Mouse (Mus musculus) gastrocnemius, postnatal 25 days (tissue): ENCODE measurements around the gene Cxadr. TPM values are rescaled to one million over a fixed set of nuclear protein-coding genes. Genes with fewer than 3 reads are reported as not detected.

Source experiments
- DNase-seq: peaks from one replicate; pipeline ENCODE4 v3.0.0; 2022
- total RNA-seq, 2 experiments: library from RNA; stranded (reverse); gene quantifications; 1 replicate in 1 of 2; 2 replicates in 1 of 2; pipeline ENCODE4 v1.2.3; 2021

Cxadr gene
- total RNA-seq, 2 experiments from 2014 or later = 0.56 to 1.1 TPM

GRCm38 (mm10) chr16:78371491-78372046 lies 70.3 kb downstream of the Cxadr start:
- no peak for DNase-seq

- no peak for DNase-seq
Measured at GRCm38 (mm10) chr16:78372786-78373185, 71.5 kb downstream of the Cxadr start.

GRCm38 (mm10) chr16:78373743-78374142 lies 72.5 kb downstream of the Cxadr start:
- no peak for DNase-seq

- no peak for DNase-seq
Measured at GRCm38 (mm10) chr16:78375222-78375621, 73.9 kb downstream of the Cxadr start.

- DNase-seq = peak; percentile 40
Measured at GRCm38 (mm10) chr16:78375821-78376691, 74.8 kb downstream of the Cxadr start.

GRCm38 (mm10) chr16:78376745-78377570 lies 75.7 kb downstream of the Cxadr start, which contains the start of gene Btg3:
Gene Btg3 (minus strand): TSS chr16:78377192.
- peak; percentile 91 for DNase-seq

GRCm38 (mm10) chr16:78378493-78378892 lies 77.2 kb downstream of the Cxadr start:
- no peak for DNase-seq

GRCm38 (mm10) chr16:78389122-78389521 lies 87.8 kb downstream of the Cxadr start:
- DNase-seq = no peak

- no peak for DNase-seq
Measured at GRCm38 (mm10) chr16:78389986-78390385, 88.7 kb downstream of the Cxadr start.

- DNase-seq = no peak
Measured at GRCm38 (mm10) chr16:78391354-78391753, 90.1 kb downstream of the Cxadr start.

- DNase-seq = no peak
Measured at GRCm38 (mm10) chr16:78398734-78399133, 97.4 kb downstream of the Cxadr start.

- no peak for DNase-seq
Measured at GRCm38 (mm10) chr16:78399423-78399822, 98.1 kb downstream of the Cxadr start.

- DNase-seq = no peak
Measured at GRCm38 (mm10) chr16:78402316-78402715, 101.0 kb downstream of the Cxadr start.

GRCm38 (mm10) chr16:78406657-78407056 lies 105.4 kb downstream of the Cxadr start:
- DNase-seq = no peak

- no peak for DNase-seq
Measured at GRCm38 (mm10) chr16:78407855-78408254, 106.6 kb downstream of the Cxadr start.

Other genes starting within 250 kb of the Cxadr start
- gene Btg3, start 75.7 kb downstream of the Cxadr start, total RNA-seq = 1 to 10 TPM; 4.7 to 8.1 TPM